Mouse (Mus musculus) c-Kit-positive CD71-positive TER-119-positive erythroid progenitor cells, embryonic 14.5 days (primary cell): Measurements from ENCODE around the gene Zcchc14.

Experiments
- DNase-seq: peaks from one replicate; pipeline ENCODE4 v3.0.0-alpha.2; 2013; ENCODE audit warnings: low spot score

The Zcchc14 gene

GRCm38 (mm10) chr8:121585159-121585825 is 67.4 kb downstream of the Zcchc14 start:
- DNase-seq: peak; percentile 99

GRCm38 (mm10) chr8:121584730-121585129 is 68.0 kb downstream of the Zcchc14 start:
- DNase-seq: no peak

GRCm38 (mm10) chr8:121583653-121584052 is 69.0 kb downstream of the Zcchc14 start:
- no peak for DNase-seq

GRCm38 (mm10) chr8:121580465-121580864 is 72.2 kb downstream of the Zcchc14 start:
- no peak for DNase-seq

GRCm38 (mm10) chr8:121578676-121579451 is 73.8 kb downstream of the Zcchc14 start, which contains the start of gene Fbxo31:
Gene Fbxo31 (minus strand): TSS chr8:121578806.
- DNase-seq: peak; percentile 95

- DNase-seq: no peak
Measured at GRCm38 (mm10) chr8:121577751-121578675, 74.7 kb downstream of the Zcchc14 start.

- no peak for DNase-seq
Measured at GRCm38 (mm10) chr8:121575661-121576060, 77.0 kb downstream of the Zcchc14 start.

- peak; percentile 38 for DNase-seq
Measured at GRCm38 (mm10) chr8:121573275-121573674, 79.4 kb downstream of the Zcchc14 start.

GRCm38 (mm10) chr8:121572121-121572520 is 80.6 kb downstream of the Zcchc14 start:
- no peak for DNase-seq

GRCm38 (mm10) chr8:121570801-121571200 is 81.9 kb downstream of the Zcchc14 start:
- no peak for DNase-seq

GRCm38 (mm10) chr8:121570335-121570734 is 82.4 kb downstream of the Zcchc14 start:
- DNase-seq: no peak

GRCm38 (mm10) chr8:121568321-121568720 is 84.4 kb downstream of the Zcchc14 start:
- no peak for DNase-seq

GRCm38 (mm10) chr8:121563701-121564100 is 89.0 kb downstream of the Zcchc14 start:
- no peak for DNase-seq

- no peak for DNase-seq
Measured at GRCm38 (mm10) chr8:121562941-121563351, 89.8 kb downstream of the Zcchc14 start.

GRCm38 (mm10) chr8:121561636-121562345 is 90.9 kb downstream of the Zcchc14 start:
- no peak for DNase-seq

GRCm38 (mm10) chr8:121560432-121561100 is 92.1 kb downstream of the Zcchc14 start:
- DNase-seq: no peak

GRCm38 (mm10) chr8:121559801-121560200 is 92.9 kb downstream of the Zcchc14 start:
- DNase-seq: no peak

- DNase-seq: no peak
Measured at GRCm38 (mm10) chr8:121558538-121558937, 94.2 kb downstream of the Zcchc14 start.

GRCm38 (mm10) chr8:121557746-121558145 is 95.0 kb downstream of the Zcchc14 start:
- DNase-seq: no peak

- no peak for DNase-seq
Measured at GRCm38 (mm10) chr8:121553831-121554475, 98.7 kb downstream of the Zcchc14 start.
